Mouse (Mus musculus) kidney, postnatal 14 days (tissue): ENCODE measurements at regions not wholly inside any gene's neighbourhood (a gene's known extent, or its start where the extent isn't known, plus 50 kb on each side); places are given as distances from the start of the nearest gene placed in this dataset.

Experiments used
- DNase-seq: peaks from one replicate; pipeline ENCODE4 v3.0.0; 2022; ENCODE audit warnings: mixed read lengths

DNA sequence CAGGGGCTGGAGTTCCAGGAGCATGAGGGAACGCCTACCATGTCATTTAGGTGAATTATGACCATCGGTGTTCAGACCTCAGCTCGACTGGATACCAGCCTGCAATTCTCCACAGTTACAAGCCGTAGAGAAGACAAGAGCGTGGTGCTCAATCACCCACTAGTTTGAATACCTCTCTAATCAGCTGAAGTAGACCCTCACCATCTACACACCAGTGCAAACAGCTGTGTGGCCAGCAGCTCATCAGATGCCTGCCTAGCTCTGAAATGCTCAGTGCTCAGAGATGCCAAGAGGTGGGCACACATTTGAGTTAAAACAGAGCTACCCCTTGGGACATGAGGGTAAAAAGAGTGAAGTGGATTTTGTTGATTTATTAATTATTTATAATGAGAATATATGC is 660.2 kb downstream of the Magi1 start:
- DNase-seq, result no peak

DNA sequence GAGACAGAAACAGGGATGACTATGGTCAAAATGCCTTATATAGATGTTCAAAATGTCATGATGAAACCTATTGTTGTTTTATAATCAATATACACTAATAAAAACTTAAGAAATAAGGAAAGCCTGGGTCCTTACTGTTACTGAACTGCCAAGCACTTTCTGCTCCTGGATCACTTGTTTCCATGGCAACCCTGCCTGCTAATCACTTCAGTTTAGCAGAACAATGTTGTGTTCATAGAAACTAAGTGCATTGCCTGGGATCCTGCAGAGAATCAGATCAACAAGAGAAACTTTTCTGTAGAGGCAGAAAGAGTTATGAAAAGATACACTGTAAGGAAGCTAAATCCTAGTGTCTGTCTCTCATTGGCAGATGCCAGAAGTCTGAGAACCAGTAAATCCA is 666.8 kb downstream of the Magi1 start:
- no peak for DNase-seq

DNA sequence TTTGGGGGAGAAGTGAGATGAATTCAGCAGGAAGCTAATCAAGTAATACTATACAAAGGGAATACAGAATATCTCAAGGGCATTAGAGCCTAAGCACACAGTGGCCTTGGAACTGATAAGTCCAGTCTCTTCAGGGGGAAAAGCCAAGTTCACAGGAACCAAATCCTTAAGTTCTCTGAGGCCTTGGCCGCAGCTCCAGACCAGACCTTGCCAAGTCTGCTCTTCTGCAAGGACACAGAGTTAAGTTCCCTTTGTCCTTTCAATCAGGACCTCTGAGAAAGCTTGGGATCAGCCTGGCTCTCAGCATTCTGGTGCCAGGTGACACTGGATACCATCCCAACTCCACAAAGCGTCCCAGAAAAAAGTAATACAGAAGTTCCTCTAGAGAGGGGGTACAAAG is 657.1 kb upstream of the Adamts9 start:
- DNase-seq, result no peak

DNA sequence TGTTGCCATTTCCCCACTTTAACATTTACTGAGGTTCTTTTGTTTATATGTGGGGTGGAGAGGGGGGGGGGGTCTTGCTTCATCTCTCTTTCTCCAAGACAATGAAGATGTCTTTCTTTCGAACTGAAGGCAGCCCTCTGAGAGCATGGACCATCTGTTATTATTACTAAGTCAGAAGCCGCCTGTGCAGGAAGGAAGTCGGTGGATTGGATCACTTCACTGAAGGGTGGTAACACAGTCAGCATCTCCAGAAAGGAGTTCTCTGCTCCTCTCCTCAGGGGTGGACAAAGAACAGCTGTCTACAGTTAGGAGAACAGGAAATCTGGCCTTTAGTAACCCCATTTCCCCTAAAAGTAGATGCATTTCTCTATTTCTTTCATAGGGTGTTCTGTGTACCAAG is 656.1 kb upstream of the Adamts9 start:
- DNase-seq, result no peak

DNA sequence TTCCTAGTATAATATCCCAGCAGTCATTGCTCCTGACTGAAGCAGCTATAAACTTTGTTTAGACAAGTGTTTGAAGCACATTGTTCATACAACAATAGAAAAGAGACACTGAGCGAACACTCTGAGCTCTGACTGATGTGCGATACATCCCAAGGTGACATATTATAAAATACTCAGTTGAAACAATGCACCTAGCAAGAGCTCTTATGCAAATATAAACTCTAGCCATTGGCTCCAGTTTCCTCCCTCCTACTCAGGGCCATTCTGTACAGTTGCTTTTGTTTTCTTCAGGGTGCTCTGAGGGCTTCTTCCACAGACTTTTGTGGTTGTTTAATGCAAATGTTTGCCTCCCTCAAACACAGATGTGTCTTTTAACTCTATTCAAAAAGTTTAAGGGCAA is 646.6 kb upstream of the Adamts9 start:
- DNase-seq, result no peak

DNA sequence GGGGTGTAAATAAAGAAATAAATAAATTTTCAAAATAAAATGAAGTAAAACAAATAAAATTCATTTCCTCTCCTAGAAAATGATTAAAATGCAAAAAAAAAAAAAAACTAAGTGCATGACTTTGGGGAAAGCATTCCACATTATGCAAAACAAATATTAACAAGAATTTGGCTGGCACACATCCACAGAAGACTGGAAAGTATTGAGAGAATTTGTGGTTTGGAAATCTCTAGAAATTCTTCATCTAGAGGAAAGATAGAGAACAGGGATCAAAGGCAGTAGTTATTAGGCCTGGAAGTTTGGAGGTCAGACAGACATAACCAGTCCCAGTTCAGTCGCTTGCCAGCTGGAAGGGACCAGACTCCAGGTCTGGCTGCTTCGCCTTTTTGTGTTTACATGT is 643.6 kb upstream of the Adamts9 start:
- DNase-seq, result peak; percentile 50

DNA sequence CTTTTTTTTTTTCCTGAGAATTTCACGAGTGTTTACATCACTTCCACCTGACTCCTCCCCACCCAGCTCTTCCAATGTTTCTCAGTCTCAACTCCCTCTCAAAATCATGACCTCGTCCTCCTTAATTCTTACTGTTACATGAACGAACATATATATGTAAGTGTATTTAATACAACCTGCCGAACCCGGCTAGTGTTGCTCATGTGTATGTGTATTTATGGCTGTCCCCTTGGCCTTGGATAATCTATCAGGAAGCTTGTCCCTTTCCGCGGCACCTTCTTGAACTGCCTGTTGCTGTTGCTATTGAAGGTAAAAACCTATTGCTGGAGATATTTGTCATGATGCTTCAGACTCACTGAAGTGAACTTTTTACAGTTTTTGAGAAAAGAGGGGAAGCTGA is 637.8 kb upstream of the Adamts9 start:
- no peak for DNase-seq

DNA sequence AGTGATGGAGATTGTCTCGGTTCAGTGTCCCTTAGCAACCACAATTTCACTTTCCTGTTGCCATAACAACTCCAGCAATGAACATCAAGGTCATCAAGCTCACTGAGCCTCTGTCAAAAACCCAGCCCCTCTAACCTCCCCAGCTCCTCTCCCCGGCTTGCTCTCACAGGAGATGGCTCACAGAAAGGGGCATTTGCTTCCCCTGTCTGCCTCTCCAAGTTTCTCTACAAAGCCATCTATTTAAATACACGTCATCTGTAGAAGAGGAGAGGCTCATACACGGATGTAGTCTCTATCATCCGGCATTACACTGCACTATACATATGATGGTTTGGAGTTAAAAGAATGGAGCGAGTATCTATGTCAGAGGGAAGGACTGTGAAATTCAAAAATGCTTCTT is 637.4 kb upstream of the Adamts9 start:
- DNase-seq, result no peak

DNA sequence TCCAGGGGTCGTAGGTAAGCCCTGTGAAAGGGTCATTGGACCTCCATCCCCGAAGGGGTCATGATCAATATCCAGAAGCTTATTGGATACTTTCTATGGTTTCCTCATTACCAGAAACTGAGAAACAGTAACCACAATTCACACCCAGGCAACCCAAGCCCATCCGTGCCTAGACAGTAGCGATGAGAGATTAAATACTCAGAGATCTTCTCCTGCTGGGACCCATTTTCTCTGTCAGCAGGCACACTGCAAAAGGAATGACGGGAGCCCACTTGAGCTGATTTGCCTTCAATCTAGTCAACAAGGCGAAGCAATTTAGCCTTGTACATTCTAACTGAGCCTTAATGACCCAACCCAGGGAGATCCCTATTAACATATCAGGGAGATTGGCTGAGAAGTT is 632.0 kb upstream of the Adamts9 start:
- no peak for DNase-seq

DNA sequence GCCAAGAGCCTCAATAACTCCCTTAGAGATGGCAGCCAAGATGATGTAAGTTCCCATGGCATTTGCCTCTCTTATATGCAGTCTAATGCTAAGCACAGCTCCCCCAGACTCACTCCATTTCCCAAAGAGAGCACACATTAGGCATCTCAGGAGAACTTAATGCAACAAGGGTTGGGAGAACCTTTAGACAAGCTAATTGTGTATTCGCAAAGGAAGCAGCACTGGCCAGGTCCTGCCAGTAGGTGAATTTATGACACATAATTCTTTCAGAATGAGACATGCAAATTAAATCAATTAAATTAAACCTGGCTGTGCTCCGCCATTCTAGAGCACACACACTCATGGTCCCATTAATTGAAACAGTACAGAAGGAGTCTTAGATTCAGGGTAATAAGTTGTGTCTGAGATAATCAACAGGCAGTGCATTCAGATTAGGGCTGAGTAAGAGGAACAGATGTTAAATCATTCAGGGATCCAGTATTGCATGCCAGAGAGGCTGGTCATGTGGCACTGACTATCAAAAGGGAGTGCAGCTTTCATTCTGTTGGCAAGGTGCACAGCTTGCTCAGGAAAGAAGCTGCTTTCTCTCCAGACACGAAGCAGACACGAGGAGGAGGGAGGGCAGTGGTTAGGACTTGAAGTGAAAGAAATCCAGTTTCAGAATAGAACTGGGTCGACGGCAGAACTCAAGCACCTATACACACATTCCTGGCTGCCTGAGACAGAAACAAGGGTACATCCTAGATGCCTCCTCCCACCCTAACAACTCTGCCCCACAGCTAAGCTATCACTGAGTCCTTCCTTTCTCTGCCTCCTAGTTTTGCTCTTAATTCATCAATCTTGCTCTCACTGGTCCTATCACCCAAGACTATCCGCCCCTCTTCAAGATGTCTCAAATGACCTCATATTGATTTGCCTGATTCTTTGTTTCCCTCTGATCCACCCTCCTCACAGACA is 630.7 kb upstream of the Adamts9 start:
- DNase-seq, result no peak

DNA sequence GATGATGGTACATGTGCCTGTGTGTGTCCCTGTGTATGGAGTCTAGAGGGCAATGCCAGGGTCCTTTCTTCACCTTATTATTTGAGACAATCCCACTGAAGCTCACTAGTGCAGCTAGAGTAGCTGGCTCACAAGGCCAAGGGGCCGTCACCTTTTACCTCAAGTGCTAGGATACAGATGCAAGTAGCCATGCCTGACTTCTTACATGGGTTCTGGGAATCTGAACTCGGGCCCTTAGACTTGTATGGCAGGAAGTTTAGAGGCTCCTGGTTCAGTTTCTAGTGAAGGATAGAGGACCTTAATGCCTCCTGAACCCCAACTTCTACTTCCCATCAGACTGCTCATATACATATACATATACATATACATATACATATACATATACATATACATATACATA is 626.6 kb upstream of the Adamts9 start:
- no peak for DNase-seq

DNA sequence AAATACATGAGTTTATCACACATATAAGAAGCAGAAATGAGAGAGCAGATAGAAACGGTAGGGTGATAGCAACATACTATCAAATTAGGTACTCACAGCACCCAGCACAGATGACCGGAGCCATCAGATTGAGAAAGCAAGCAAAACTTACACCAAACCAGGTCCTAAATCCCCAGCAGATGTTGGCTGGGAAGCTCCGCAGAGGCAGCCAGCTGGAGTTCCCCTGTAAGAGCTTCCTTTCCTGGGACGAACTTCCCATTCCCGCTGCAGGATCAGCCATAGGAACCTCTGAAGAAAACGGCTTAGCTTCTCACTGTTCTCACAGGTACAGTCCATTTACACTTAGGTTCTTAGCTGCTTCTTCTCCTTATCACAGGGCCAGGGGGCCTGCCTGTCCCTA is 625.9 kb upstream of the Adamts9 start:
- no peak for DNase-seq

DNA sequence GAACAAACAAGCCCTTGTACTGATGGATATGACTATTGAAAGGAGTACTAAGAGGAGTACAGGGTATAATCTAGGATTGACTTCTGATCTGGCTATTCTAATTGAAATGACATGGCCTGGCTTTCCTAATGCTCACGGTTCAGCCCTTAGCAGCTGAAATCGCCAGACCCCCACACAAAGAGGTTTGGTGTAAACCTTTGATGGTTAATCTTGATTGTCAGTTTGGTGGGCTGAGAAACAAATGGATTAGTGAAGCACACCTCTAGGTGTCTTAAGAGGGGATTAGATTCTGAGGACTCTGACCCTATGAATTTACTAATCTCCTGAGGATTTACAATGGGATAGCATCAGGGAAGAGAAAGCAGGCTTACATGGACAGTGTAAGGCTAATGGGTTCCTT is 623.4 kb upstream of the Adamts9 start:
- no peak for DNase-seq

DNA sequence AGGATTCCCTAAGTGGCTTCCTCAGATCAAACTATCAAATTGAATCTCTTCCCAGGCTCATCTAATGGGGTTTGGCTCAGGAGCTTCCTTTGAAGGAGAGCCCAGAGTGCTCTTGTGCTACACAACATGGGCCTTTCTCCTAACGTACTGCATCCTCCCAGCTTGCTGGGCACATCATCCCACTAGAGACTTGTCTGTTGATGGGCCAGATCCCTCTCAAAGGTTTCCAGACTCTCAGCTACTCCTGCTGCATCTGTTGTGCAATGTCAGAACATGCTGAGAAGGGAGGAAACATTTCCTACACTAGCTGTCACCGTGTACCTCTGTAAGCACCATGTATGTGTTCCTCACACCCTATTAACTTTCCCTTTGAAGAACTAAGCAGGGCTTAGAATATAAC is 605.0 kb upstream of the Adamts9 start:
- DNase-seq, result no peak

DNA sequence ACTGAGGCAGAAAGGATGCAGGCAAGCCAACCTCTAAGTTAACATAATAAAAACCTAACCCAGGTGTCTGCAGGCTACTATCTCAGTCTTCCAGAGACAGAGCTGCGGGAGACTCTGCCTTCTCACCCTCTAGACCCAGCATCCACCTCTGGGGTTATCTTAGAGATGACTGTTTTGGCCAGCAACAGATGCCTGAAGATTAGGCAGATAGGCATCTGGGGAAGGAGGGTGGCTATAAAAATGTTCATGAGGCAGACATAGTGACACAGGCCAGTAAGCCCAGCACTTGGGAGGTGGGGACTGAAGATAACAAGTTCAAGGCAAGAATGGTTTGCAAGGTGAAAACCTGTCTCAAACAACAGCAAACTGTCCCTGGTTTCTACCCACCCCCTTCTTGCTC is 601.0 kb upstream of the Adamts9 start:
- no peak for DNase-seq

DNA sequence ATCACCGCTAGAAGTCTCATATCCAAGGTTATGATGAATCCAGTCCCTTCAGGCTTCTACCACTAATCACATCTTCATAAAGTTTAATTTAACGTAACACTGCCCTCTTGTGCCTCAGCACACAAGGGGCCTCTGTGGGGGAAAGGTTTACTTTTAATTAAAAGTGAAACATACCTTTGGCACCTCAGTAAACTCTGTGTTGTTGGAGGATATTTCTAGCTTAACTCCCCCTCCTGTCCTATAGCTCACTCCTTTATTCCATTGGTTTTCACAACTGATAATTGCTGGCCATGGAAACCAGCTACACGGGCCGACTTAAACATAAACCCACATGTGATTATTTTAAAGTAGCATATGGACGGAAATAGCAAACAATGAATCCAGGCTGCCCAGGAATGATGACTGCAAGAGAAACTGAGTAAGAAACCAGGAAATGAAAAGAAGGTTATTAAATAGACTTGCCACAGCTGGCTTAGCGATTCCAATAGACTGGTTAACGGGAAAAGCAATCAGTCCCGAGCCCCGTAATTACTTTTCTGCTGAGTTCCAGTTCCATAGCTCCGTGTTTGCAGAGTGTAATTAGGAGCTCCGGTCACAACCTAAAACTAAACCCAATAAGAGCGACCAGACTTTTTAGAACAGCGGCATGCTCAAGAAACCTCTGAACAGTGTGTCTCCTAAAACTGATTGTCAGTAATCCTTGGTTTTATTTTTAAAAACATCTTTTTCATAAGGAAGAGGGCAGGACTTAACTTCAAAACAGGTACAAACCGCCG is 600.2 kb upstream of the Adamts9 start:
- DNase-seq, result peak; percentile 32

DNA sequence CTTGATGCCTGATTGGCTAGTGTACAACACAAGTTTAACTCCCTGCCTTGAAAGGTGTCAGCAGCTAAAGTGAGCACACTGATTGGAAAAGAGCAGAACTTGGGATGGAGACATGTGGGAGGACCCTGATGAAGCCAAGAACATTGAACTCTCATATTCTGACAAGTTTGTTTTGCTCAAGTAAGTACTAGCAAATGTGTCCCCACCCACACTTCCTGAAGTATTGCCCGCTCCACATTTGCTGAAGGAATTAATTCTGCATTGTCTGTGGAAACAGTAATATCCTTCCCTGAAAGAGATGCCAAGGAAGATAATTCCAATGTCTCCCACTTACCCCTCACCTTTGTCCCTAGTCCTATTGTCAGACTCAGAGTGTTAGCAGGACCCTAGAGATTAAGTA is 596.3 kb upstream of the Adamts9 start:
- no peak for DNase-seq

DNA sequence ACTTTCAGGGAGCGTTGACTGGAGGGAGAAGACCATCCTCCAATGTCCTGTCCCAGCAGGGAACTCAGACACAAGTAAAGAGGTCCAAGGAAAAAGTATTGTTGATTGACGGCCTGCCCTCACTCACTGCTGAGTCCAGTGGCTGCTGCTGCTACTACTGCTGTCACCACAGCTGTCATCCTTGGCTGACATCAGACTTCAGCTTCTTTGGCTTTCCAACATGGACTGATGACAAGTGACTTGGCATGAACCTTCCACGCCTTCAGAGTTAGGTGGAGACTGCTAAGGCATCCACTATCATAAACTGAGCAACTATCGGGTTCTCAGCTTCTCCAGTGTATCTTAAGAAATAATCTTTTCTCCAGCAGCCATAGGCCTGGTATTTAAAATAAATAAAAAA is 595.9 kb upstream of the Adamts9 start:
- no peak for DNase-seq

DNA sequence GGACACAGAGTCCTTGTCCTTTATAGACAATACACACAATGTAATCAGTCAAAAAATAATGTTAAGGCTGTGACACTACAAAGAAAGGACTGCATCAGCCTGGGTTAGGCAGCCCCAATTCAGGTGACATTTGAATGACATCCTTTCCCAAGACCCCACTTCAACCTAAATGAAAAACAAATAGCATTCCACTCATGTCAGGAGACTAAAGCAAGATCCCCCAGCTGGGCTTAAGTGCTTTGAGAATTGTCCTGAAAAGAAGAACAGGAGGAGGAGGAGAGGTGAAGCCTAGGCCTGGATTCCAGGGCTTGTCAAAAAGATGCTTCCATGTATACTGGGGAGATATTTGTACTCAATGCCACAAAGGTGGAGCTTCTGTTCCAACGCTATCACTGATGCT is 594.7 kb upstream of the Adamts9 start:
- no peak for DNase-seq

DNA sequence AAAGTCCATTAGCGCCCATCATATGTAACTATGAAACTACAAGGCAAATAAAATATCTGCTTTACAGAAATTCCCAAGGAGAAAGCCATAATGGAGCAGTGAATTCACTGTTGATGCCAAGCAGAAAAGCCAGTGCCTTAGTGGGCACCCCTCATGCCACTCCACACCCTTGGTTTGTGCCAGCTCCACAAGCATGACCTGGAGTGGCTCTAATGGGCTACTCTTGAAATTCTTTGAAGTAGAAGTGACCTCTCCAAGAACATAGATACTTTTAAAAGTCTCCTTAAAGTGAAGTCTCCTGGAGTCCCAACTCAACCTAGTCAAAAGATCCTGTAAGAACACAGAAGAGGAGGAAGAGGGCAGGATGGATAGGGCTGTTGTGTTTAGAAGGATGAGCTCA is 593.8 kb upstream of the Adamts9 start:
- DNase-seq, result no peak

DNA sequence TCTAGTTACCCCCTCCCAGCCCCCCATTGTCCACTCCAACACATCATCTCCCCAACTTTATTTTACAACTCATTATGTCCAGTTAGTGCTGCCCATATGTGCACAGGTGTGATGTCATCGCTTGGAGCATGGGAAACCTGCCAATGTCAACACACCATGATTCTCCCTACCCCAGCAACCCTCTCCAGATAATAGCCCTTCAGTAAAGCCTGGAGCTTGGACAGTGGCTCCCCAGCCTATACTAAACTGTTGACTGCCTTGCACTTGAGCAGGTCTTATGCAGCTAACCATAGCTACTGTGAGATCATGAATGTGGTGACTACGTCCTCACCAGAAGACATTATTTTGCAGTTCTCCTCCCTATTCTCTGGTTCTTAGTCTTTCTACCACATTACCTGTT is 570.5 kb upstream of the Adamts9 start:
- DNase-seq, result no peak

DNA sequence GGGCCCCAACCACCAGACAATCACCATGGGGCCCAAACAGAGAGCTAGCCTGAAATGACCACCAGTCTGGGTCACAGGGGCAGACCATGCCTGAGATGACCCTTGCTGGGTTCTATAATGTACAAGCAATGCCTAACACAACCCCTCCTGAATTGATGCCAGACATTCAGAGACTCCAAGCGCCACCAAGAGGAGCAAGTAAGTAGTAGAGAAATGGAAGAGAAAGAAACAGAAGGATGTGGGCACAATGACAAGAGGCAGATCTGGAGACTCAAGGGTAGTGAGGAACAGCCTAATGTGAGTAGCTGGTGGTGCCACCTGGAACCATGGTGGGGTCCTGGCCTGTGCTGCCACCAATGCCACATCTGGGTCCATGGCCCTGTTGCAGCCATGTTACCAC is 566.6 kb upstream of the Adamts9 start:
- DNase-seq, result no peak

DNA sequence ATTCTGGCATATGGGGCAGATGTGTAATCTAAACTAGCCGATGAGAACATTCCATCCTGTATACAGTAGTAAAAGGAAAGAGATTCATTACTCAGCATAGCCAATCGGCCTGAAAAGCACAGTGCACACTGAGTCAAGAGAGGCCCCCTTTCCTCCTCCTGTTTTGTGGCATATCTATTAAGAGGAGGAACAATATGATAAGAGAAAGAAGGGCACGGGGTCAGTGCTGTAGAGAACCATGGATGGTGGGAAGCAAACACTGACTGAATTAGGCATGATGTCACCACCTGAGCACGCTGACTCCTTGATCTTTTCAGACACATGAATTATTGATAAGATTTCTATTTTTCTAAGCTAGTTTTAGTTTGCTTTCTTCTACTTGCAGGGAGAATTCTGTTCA is 554.5 kb upstream of the Adamts9 start:
- no peak for DNase-seq

DNA sequence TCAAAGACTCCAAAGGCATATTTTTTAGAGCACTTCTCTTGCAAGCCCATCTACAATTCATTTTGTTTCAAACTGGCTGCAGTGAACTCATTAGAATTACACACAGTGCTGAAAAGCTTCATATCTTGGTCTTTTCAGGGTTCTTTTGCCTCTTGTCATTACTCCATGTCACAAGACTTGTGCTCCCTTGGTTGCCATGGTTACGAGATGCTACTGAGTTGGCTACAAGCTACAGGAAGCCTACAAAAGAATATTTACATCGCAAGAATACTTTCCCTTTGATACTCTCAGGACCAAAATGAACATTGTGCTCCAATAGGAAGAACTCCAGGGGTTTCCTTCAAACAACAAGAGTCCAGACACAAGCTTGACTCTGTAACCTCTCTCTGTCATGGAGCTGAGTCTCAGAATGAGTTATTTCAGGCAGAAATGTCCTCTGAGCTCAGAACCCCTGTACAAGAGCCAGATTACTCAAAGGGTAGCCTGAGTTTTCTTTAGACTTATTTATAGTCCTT is 545.2 kb upstream of the Adamts9 start:
- DNase-seq, result no peak
